Mouse (Mus musculus): Measurements from ENCODE around the gene Kcnn3. TPM values are rescaled to one million over a fixed set of nuclear protein-coding genes. Genes with fewer than 3 reads are reported as not detected.

Gene Kcnn3
- polyA plus RNA-seq, 1 experiment, result not detected

DNA sequence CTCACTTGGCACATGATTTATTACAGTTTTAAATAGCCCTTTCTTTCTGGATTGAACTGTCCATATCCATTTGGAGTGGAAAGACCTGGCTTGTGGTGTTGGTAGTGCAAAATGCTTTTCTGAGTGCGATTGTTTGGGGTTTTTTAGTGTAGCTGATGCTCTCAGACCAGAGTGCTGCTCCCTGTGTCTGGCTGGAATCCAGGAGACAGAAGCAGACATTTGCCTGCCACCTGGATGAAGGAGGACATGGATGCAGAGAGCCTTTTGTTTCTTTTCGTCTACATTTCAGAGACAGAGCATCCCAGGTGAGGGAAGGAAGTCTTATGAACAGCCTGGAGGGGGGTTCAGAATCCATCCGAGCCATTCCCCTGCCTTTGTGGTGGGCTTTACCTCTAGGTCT is 71.5 kb downstream of the Kcnn3 start:
- Histone ChIP-seq H3K4me3 (replicated peaks; ENCODE audit: control insufficient read depth, low read depth, low read length) (no peak overlapping the region), H3K27ac (ENCODE audit: control insufficient read depth, insufficient read depth, low read depth, low read length, poor library complexity) (no peak overlapping the region), H3K4me1 (ENCODE audit: control insufficient read depth, insufficient read depth, low read length) (peaks cover 6% of the 10 kb centered on the region)
- WGBS, result 73% methylated on average over 3 of the region's 3 CpGs
- TF ChIP-seq CTCF (IDR thresholded peaks at IDR 0.05; ENCODE audit: control insufficient read depth, insufficient read depth, low read length) (no peak), POLR2A (IDR thresholded peaks at IDR 0.05; ENCODE audit: borderline replicate concordance, control insufficient read depth, low read depth, low read length) (no peak)

DNA sequence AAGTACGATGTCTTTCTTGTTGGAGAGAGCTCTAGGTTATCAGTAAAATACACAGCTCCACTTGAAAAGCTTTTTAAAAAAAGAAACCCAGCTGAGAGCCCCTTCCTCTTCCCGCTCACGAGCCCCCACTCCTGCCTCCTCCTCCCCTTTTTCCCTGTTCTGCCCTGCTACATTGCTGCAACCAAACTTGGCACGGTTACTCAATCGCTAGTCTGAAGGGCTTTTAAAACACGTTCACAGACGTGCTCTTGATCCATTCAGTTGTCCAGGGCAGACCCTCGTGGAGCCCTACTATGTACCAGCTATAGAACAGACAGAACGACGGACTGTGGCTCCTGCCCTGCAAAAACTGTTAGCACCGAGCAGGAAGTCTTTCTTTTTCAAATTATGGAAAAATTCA is 72.8 kb downstream of the Kcnn3 start:
- Histone ChIP-seq H3K4me1 (ENCODE audit: control insufficient read depth, insufficient read depth, low read length) (peaks cover 6% of the 10 kb centered on the region), H3K4me3 (replicated peaks; ENCODE audit: control insufficient read depth, low read depth, low read length) (no peak overlapping the region), H3K27ac (ENCODE audit: control insufficient read depth, insufficient read depth, low read depth, low read length, poor library complexity) (no peak overlapping the region)
- TF ChIP-seq POLR2A (IDR thresholded peaks at IDR 0.05; ENCODE audit: borderline replicate concordance, control insufficient read depth, low read depth, low read length), result no peak
- no peak for TF ChIP-seq CTCF (IDR thresholded peaks at IDR 0.05; ENCODE audit: control insufficient read depth, insufficient read depth, low read length)
- 28% methylated on average over 11 of the region's 11 CpGs for WGBS

DNA sequence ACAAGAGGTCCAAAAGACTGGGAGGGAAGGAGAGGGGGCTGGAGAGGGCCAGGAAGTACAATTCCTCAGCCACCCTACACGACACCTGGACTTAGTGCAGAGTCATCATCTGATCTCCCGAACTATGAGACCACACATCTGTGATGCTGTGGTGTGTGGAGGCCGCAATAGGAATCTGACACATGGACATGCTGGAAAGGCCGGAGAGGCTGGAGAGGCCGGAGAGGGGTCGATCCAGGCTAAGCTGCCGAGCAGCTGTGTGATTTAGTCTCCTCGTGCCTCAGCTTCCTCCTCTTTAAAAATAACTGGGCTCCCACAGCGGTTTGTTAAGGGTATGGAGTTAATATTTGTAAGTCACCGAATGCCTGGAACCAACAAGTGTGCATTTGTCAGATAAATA is 73.6 kb downstream of the Kcnn3 start:
- Histone ChIP-seq H3K27ac (ENCODE audit: control insufficient read depth, insufficient read depth, low read depth, low read length, poor library complexity) (no peak overlapping the region), H3K4me3 (replicated peaks; ENCODE audit: control insufficient read depth, low read depth, low read length) (no peak overlapping the region), H3K4me1 (ENCODE audit: control insufficient read depth, insufficient read depth, low read length) (peaks cover 5% of the 10 kb centered on the region)
- WGBS, result 68% methylated on average over 10 of the region's 10 CpGs
- TF ChIP-seq POLR2A (IDR thresholded peaks at IDR 0.05; ENCODE audit: borderline replicate concordance, control insufficient read depth, low read depth, low read length) (no peak), CTCF (IDR thresholded peaks at IDR 0.05; ENCODE audit: control insufficient read depth, insufficient read depth, low read length) (no peak)

DNA sequence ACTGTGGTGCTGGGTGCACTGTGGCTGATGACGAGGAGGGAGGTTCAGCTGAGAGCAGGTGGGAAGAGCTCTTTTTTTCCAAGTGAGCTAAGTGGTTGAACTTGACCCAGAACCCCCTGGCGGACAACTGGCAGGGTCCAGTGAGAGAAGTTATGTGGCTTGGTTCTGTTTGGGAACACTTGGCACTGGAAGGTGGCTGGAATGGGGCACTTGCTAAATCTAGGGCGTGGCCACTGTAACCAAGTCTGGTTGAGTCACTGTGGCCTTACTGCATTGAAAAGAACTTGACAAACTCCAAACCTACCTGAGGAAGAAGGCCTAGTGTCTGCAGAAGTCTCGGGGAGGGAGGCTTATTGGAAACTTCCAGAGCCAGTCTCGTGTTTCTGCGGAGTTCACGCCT is 78.4 kb downstream of the Kcnn3 start:
- no peak for TF ChIP-seq CTCF (IDR thresholded peaks at IDR 0.05; ENCODE audit: control insufficient read depth, insufficient read depth, low read length)
- no peak for TF ChIP-seq POLR2A (IDR thresholded peaks at IDR 0.05; ENCODE audit: borderline replicate concordance, control insufficient read depth, low read depth, low read length)
- 80% methylated on average over 7 of the region's 7 CpGs for WGBS
- H3K4me1 ChIP-seq (ENCODE audit: control insufficient read depth, insufficient read depth, low read length), result no peaks in the 10 kb centered on the region; the same call in 1 of the 2 replicates
- H3K4me3 ChIP-seq (replicated peaks; ENCODE audit: control insufficient read depth, low read depth, low read length), result no peak overlapping the region
- no peak overlapping the region for H3K27ac ChIP-seq (ENCODE audit: control insufficient read depth, insufficient read depth, low read depth, low read length, poor library complexity)

DNA sequence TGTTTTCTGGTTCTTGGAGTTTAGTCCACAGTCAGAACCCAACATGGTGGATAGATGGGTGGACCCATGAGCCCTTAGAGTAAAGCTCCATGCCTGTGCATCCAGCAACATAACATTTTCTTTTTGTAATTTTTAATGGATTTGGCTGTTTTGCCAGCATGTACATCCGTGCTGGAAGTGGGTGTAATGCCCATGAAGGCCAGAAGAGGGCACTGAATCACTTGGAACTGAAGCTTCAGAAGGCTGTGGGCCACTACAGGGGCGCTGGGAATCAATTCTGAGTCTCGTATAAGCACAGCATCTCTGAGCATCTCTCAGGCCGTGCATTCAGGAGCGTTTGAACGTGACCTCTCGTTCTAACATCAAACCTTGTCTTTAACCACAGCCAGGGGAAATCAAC is 79.0 kb downstream of the Kcnn3 start:
- 83% methylated on average over 7 of the region's 7 CpGs for WGBS

DNA sequence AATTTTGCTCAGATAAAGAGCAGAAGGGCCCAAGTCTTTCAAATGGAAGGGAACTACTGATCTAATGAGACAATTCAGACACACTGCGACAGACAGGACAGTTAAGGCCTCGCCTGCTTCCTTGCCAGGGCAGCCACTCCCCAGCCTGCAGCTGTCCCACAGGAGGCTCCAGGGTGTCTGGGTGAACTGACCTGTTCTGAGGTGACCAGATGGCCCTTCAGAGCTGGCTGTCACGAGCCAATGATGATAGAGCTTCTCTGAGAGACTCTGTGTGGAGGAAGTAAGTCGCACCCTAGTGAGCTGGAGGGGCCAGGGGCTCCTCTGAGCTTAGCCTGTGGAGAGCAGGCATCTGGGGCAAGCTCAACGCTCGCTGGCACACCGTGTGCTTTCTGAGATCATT is 81.1 kb downstream of the Kcnn3 start:
- Histone ChIP-seq H3K27ac (ENCODE audit: control insufficient read depth, insufficient read depth, low read depth, low read length, poor library complexity) (no peak overlapping the region), H3K4me1 (ENCODE audit: control insufficient read depth, insufficient read depth, low read length) (no peaks in the 10 kb centered on the region), H3K4me3 (replicated peaks; ENCODE audit: control insufficient read depth, low read depth, low read length) (no peak overlapping the region)
- TF ChIP-seq CTCF (IDR thresholded peaks at IDR 0.05; ENCODE audit: control insufficient read depth, insufficient read depth, low read length) (no peak), POLR2A (IDR thresholded peaks at IDR 0.05; ENCODE audit: borderline replicate concordance, control insufficient read depth, low read depth, low read length) (no peak)
- WGBS, result 63% methylated on average over 7 of the region's 7 CpGs

More for the DNA sequence above, 79.0 kb downstream of the Kcnn3 start:
- TF ChIP-seq POLR2A (IDR thresholded peaks at IDR 0.05; ENCODE audit: borderline replicate concordance, control insufficient read depth, low read depth, low read length), result no peak
- 0 out of 2 replicates have a peak, but pooled peaks have one; percentile 4 for TF ChIP-seq CTCF (IDR thresholded peaks at IDR 0.05; ENCODE audit: control insufficient read depth, insufficient read depth, low read length)
- Histone ChIP-seq H3K27ac (ENCODE audit: control insufficient read depth, insufficient read depth, low read depth, low read length, poor library complexity) (no peak overlapping the region), H3K4me3 (replicated peaks; ENCODE audit: control insufficient read depth, low read depth, low read length) (no peak overlapping the region), H3K4me1 (ENCODE audit: control insufficient read depth, insufficient read depth, low read length) (no peaks in the 10 kb centered on the region)

DNA sequence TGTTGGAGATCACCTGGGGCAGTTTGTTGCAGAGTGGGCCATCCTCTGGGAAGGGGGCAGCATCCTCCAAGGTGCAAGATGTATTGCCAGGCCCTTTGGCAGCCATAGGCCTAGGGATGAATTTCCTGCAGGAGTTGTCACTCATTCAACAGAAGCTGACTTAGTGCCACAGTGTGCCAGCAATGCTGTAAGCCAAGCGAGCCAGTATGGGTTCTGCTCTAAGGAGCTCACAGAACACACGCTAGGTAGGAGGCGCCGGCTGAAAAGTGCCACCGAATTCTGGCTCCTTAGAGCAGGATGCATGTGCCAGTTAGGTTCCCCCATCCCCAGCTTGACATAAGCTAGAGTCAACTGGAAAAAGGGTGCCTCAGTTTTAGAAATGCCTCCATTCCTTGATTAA is 83.3 kb downstream of the Kcnn3 start:
- 73% methylated on average over 5 of the region's 5 CpGs for WGBS
- Histone ChIP-seq H3K27ac (ENCODE audit: control insufficient read depth, insufficient read depth, low read depth, low read length, poor library complexity) (no peak overlapping the region), H3K4me3 (replicated peaks; ENCODE audit: control insufficient read depth, low read depth, low read length) (no peak overlapping the region), H3K4me1 (ENCODE audit: control insufficient read depth, insufficient read depth, low read length) (no peaks in the 10 kb centered on the region)
- TF ChIP-seq CTCF (IDR thresholded peaks at IDR 0.05; ENCODE audit: control insufficient read depth, insufficient read depth, low read length) (no peak), POLR2A (IDR thresholded peaks at IDR 0.05; ENCODE audit: borderline replicate concordance, control insufficient read depth, low read depth, low read length) (no peak)

DNA sequence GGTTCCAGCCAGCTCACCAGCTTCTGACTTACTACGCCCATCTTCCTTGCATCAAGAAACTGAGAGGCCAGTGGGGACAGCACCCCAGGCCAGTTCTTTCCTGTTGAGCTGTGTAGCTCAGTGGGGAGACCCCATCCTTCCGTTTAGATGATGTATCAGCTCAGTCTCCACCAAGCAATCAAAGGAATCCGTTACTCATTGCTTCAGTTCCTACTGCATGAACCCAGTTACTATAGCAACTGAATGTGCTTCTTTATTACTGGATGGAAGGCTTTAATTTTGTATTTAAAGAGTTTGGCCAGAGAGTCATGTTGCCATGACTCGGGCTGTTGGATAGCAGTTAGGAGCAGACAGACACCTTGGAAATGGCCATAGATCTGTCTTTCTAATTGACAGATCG is 85.3 kb downstream of the Kcnn3 start:
- Histone ChIP-seq H3K4me1 (ENCODE audit: control insufficient read depth, insufficient read depth, low read length) (no peaks in the 10 kb centered on the region), H3K4me3 (replicated peaks; ENCODE audit: control insufficient read depth, low read depth, low read length) (no peak overlapping the region), H3K27ac (ENCODE audit: control insufficient read depth, insufficient read depth, low read depth, low read length, poor library complexity) (no peak overlapping the region)
- 75% methylated on average over 5 of the region's 5 CpGs for WGBS
- TF ChIP-seq POLR2A (IDR thresholded peaks at IDR 0.05; ENCODE audit: borderline replicate concordance, control insufficient read depth, low read depth, low read length) (no peak), CTCF (IDR thresholded peaks at IDR 0.05; ENCODE audit: control insufficient read depth, insufficient read depth, low read length) (no peak)

DNA sequence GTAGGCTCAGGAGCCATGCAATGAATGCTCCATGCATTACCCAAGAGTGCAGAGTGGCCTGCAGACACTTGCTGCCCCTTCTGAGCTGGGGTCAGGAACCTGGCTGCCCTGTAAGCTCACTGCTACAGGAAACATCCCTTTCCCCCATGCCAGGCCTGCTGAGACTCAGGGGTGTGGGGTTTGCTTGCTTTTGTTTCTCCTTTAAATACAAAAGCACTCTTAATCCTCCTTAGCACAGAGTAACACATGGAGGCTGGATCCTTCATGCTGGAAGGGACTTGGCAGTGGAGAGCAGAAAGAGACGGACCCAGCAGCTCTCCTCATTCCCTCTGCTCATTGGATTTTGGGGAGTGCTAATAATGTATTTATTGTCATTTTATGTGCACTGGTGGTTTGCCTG is 87.4 kb downstream of the Kcnn3 start:
- Histone ChIP-seq H3K27ac (ENCODE audit: control insufficient read depth, insufficient read depth, low read depth, low read length, poor library complexity) (no peak overlapping the region), H3K4me3 (replicated peaks; ENCODE audit: control insufficient read depth, low read depth, low read length) (no peak overlapping the region), H3K4me1 (ENCODE audit: control insufficient read depth, insufficient read depth, low read length) (no peaks in the 10 kb centered on the region)
- no peak for TF ChIP-seq POLR2A (IDR thresholded peaks at IDR 0.05; ENCODE audit: borderline replicate concordance, control insufficient read depth, low read depth, low read length)
- no peak for TF ChIP-seq CTCF (IDR thresholded peaks at IDR 0.05; ENCODE audit: control insufficient read depth, insufficient read depth, low read length)
- 92% methylated on average over 1 of the region's 1 CpGs for WGBS
